Mouse (Mus musculus) CH12.LX (cell line): Measurements from ENCODE around the gene Ssh3. TPM values are rescaled to one million over a fixed set of nuclear protein-coding genes. Genes with fewer than 3 reads are reported as not detected.

Experiments used
- DNase-seq: peaks from one replicate; pipeline ENCODE4 v3.0.0-alpha.2; 2013; ENCODE audit errors: extremely low read depth
- H3K27ac ChIP-seq: 2 replicates; pipeline ENCODE4 v1.5.1; 2012; ENCODE audit warnings: low read depth, mild to moderate bottlenecking, control low read depth, moderate library complexity; ENCODE audit not compliant: insufficient read depth
- H3K27me3 ChIP-seq: replicated peaks from 2 replicates; pipeline ENCODE3; 2012; ENCODE audit warnings: inconsistent platforms
- H3K36me3 ChIP-seq, 2 experiments: replicated peaks in 1 of 2; 2 replicates each; pipeline versions ENCODE3 to v1.6.1; 2012; ENCODE audit warnings: inconsistent platforms in 1 of 2, low read length in 1 of 2, mild to moderate bottlenecking in 1 of 2, mixed read lengths in 1 of 2, moderate library complexity in 1 of 2; ENCODE audit not compliant: control insufficient read depth in 1 of 2, insufficient read depth in 1 of 2
- H3K4me1 ChIP-seq, 2 experiments: 2 replicates each; pipeline ENCODE4 v1.6.1; 2012; ENCODE audit warnings: inconsistent platforms in 1 of 2, moderate library complexity in 1 of 2; ENCODE audit not compliant: insufficient read depth in 2 of 2, control insufficient read depth in 1 of 2
- H3K4me2 ChIP-seq: 2 replicates; pipeline ENCODE4 v1.6.1; 2012; ENCODE audit warnings: low read depth, mild to moderate bottlenecking, control low read depth; ENCODE audit not compliant: poor library complexity, insufficient read depth, severe bottlenecking
- H3K4me3 ChIP-seq, 3 experiments: fragments of 150-350 bp in 1 of 3; sonication (generic) in 1 of 3; replicated peaks in 1 of 3; 2 replicates each; pipeline versions ENCODE3 to v1.5.1; 2011 to 2012; ENCODE audit warnings: low read depth in 2 of 3, low read length in 2 of 3, mild to moderate bottlenecking in 2 of 3, moderate library complexity in 2 of 3, control low read depth in 1 of 3, improper control_type of control experiment in 1 of 3, inconsistent platforms in 1 of 3, mixed read lengths in 1 of 3; ENCODE audit not compliant: poor library complexity in 1 of 3
- H3K79me2 ChIP-seq: replicated peaks from 2 replicates; pipeline ENCODE4 v1.6.1; 2012; ENCODE audit warnings: mild to moderate bottlenecking, moderate library complexity; ENCODE audit not compliant: control insufficient read depth, poor library complexity, insufficient read depth, severe bottlenecking; ENCODE audit errors: extremely low read depth
- H3K9ac ChIP-seq: 2 replicates; pipeline ENCODE4 v1.6.1; 2012; ENCODE audit warnings: low read depth, mild to moderate bottlenecking, control low read depth, moderate library complexity; ENCODE audit not compliant: insufficient read depth
- H3K9me3 ChIP-seq: replicated peaks from 2 replicates; pipeline ENCODE3; 2012; ENCODE audit warnings: low read length, inconsistent platforms, mixed read lengths
- E2F4 ChIP-seq: IDR thresholded peaks from 2 replicates; pipeline ENCODE4 v1.6.1; 2011; ENCODE audit warnings: low read depth, low read length, improper control_type of control experiment; ENCODE audit not compliant: insufficient replicate concordance
- KAT2A ChIP-seq: IDR thresholded peaks from 2 replicates; pipeline ENCODE4 v1.6.1; 2012; ENCODE audit warnings: low read length, improper control_type of control experiment, inconsistent platforms; ENCODE audit not compliant: insufficient replicate concordance
- MEF2A ChIP-seq: IDR thresholded peaks from 2 replicates; pipeline ENCODE4 v1.6.1; 2014; ENCODE audit warnings: low read depth, mild to moderate bottlenecking, inconsistent platforms, low read length, improper control_type of control experiment, borderline replicate concordance
- PAX5 ChIP-seq: IDR thresholded peaks from 2 replicates; pipeline ENCODE4 v1.6.1; 2012; ENCODE audit warnings: low read length, inconsistent platforms, mixed read lengths
- RCOR1 ChIP-seq: conservative IDR thresholded peaks from 2 replicates; pipeline ENCODE4 v1.6.1; 2012; ENCODE audit warnings: low read depth, mild to moderate bottlenecking, inconsistent platforms, low read length, improper control_type of control experiment
- dilution Hi-C: fragments of 300-500 bp; cut with MboI; formaldehyde crosslinking; loops from 2 replicates; pipeline ENCODE4 v1.14.3; 2020; ENCODE audit warnings: low sequenced_read_pairs; ENCODE audit not compliant: extremely low pct_unique_long_range_greater_than_20kb, extremely low pct_ligation_motif_present
- in situ Hi-C: fragments of 300-500 bp; cut with MboI; formaldehyde crosslinking; loops from 3 replicates; pipeline ENCODE4 v1.14.3; 2019; ENCODE audit warnings: low sequenced_read_pairs, low pct_ligation_motif_present, low pct_unique_long_range_greater_than_20kb, mixed read lengths
- polyA plus RNA-seq: library from polyadenylated mRNA; unstranded; fragments of >175 nt; gene quantifications from 2 replicates; pipeline ENCODE4 v1.2.1, GENCODE M21; 2012; ENCODE audit warnings: low read depth; ENCODE audit not compliant: insufficient read length
- total RNA-seq, 2 experiments: library from RNA; depleted of rRNA; stranded (reverse); fragments of 300-350 nt in 1 of 2; fragments of >200 nt in 1 of 2; gene quantifications; 2 replicates each; pipeline ENCODE4 v1.2.3; 2012 to 2014

Gene Ssh3
- total and polyA plus RNA-seq, 3 experiments, result 5.6 to 30.0 (median 12.3) TPM

DNA sequence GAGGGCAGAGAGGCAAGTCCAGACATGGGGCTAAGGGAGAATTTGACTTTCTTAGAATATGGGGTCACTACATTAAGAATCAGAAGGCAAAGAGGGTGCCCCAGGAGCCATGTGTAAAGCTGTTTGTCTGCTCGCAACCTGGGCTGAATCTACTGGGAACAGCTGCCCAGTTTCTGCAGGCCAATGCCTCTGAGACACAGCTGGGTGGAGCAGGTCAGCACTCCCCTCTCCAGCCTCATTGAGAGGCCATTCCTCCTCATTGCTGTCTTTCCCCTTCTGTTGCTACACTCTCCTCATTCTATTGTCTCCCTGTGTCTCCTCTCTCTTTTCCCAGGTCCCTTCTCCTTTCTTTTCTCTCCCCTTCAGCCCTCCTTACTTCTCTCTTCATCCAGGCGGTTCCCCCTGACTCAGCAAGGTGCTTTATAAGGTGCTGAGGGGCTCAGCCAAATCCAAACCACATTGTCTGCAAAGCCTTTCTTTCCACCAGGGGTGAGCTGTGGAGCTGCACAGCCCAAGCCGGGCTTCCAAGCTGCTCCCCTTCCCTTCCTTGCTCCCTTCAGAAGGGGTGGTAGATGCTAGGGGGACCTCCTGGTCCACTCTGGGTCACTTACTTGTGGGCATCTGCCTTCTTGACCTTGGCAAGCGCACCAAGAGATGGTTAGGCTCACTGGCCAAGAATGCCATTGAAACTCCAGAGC lies 56.9 kb downstream of the Ssh3 start:
- H3K4me2 ChIP-seq, result no peak overlapping the region
- no peak for DNase-seq
- dilution Hi-C loops, result no loop called here
- no peak overlapping the region for H3K27ac ChIP-seq
- H3K36me3 ChIP-seq, result no peaks in the 10 kb centered on the region
- H3K4me3 ChIP-seq, result no peak overlapping the region
- H3K4me1 ChIP-seq, result peaks cover 19 to 25% of the 10 kb centered on the region in 2 experiments
- TF ChIP-seq PAX5 (no peak), RCOR1 (no peak), KAT2A (no peak), MEF2A (no peak), E2F4 (no peak)
- TF ChIP-seq, all 38 proteins: peak for 0
- no peaks in the 10 kb centered on the region for H3K79me2 ChIP-seq
- in situ Hi-C loops, result no loop called here
- H3K9me3 ChIP-seq, result no peaks in the 10 kb centered on the region
- H3K27me3 ChIP-seq, result peaks cover 59% of the 10 kb centered on the region
- no peak overlapping the region for H3K9ac ChIP-seq

Other genes starting within 250 kb of the Ssh3 start
Only the 20 nearest of the 26 such genes appear.
- not detected in 2 replicates for gene Cabp2, start 187.6 kb downstream of the Ssh3 start, total RNA-seq (2012; rRNA removed)
- not detected in 2 replicates for gene Cabp2, start 187.6 kb downstream of the Ssh3 start, total RNA-seq (2014; rRNA removed)
- gene Cabp2, start 187.6 kb downstream of the Ssh3 start, polyA plus RNA-seq, result not detected in 2 replicates
- gene Cdk2ap2, start 172.0 kb downstream of the Ssh3 start, total RNA-seq (2012; rRNA removed), result 69.5 and 90.3 TPM in 2 replicates
- gene Cdk2ap2, start 172.0 kb downstream of the Ssh3 start, total RNA-seq (2014; rRNA removed), result 57.0 and 63.4 TPM in 2 replicates
- gene Cdk2ap2, start 172.0 kb downstream of the Ssh3 start, polyA plus RNA-seq, result 55.6 and 67.1 TPM in 2 replicates
- gene Pitpnm1, start 169.2 kb downstream of the Ssh3 start, total RNA-seq (2012; rRNA removed), result 43.8 and 46.1 TPM in 2 replicates
- 14.8 and 15.9 TPM in 2 replicates for gene Pitpnm1, start 169.2 kb downstream of the Ssh3 start, total RNA-seq (2014; rRNA removed)
- gene Pitpnm1, start 169.2 kb downstream of the Ssh3 start, polyA plus RNA-seq, result 33.3 and 34.7 TPM in 2 replicates
- 37.5 and 39.7 TPM in 2 replicates for gene Aip, start 143.3 kb downstream of the Ssh3 start, total RNA-seq (2012; rRNA removed)
- gene Aip, start 143.3 kb downstream of the Ssh3 start, total RNA-seq (2014; rRNA removed), result 10.8 and 11.7 TPM in 2 replicates
- 64.8 and 87.9 TPM in 2 replicates for gene Aip, start 143.3 kb downstream of the Ssh3 start, polyA plus RNA-seq
- gene Gpr152, start 129.4 kb downstream of the Ssh3 start, total RNA-seq (2012; rRNA removed), result 0.17 and 0.25 TPM in 2 replicates
- gene Gpr152, start 129.4 kb downstream of the Ssh3 start, total RNA-seq (2014; rRNA removed), result 0.05 TPM in 1 of 2 replicates, not detected in the other
- gene Gpr152, start 129.4 kb downstream of the Ssh3 start, polyA plus RNA-seq, result 0.71 and 0.82 TPM in 2 replicates
- 2.8 and 3.3 TPM in 2 replicates for gene Cabp4, start 125.1 kb downstream of the Ssh3 start, total RNA-seq (2012; rRNA removed)
- 6.4 and 6.9 TPM in 2 replicates for gene Cabp4, start 125.1 kb downstream of the Ssh3 start, total RNA-seq (2014; rRNA removed)
- 11.8 and 14.7 TPM in 2 replicates for gene Cabp4, start 125.1 kb downstream of the Ssh3 start, polyA plus RNA-seq
- 172 and 194 TPM in 2 replicates for gene Coro1b, start 120.6 kb downstream of the Ssh3 start, total RNA-seq (2012; rRNA removed)
- 154 and 179 TPM in 2 replicates for gene Coro1b, start 120.6 kb downstream of the Ssh3 start, total RNA-seq (2014; rRNA removed)
- gene Coro1b, start 120.6 kb downstream of the Ssh3 start, polyA plus RNA-seq, result 265 and 293 TPM in 2 replicates
- 438 and 452 TPM in 2 replicates for gene Ptprcap, start 115.6 kb downstream of the Ssh3 start, total RNA-seq (2012; rRNA removed)
- 380 and 447 TPM in 2 replicates for gene Ptprcap, start 115.6 kb downstream of the Ssh3 start, total RNA-seq (2014; rRNA removed)
- 296 and 343 TPM in 2 replicates for gene Ptprcap, start 115.6 kb downstream of the Ssh3 start, polyA plus RNA-seq
- 20.7 and 25.3 TPM in 2 replicates for gene Rps6kb2, start 105.8 kb downstream of the Ssh3 start, total RNA-seq (2012; rRNA removed)
- 9.7 and 12.0 TPM in 2 replicates for gene Rps6kb2, start 105.8 kb downstream of the Ssh3 start, total RNA-seq (2014; rRNA removed)
- 26.6 and 27.2 TPM in 2 replicates for gene Rps6kb2, start 105.8 kb downstream of the Ssh3 start, polyA plus RNA-seq
- 3.4 and 4.0 TPM in 2 replicates for gene Carns1, start 93.7 kb downstream of the Ssh3 start, total RNA-seq (2012; rRNA removed)
- 1.7 and 1.8 TPM in 2 replicates for gene Carns1, start 93.7 kb downstream of the Ssh3 start, total RNA-seq (2014; rRNA removed)
- gene Carns1, start 93.7 kb downstream of the Ssh3 start, polyA plus RNA-seq, result 3.8 and 4.4 TPM in 2 replicates
- 46.3 and 57.8 TPM in 2 replicates for gene Tbc1d10c, start 77.9 kb downstream of the Ssh3 start, total RNA-seq (2012; rRNA removed)
- 43.5 and 51.5 TPM in 2 replicates for gene Tbc1d10c, start 77.9 kb downstream of the Ssh3 start, total RNA-seq (2014; rRNA removed)
- 57.4 and 58.5 TPM in 2 replicates for gene Tbc1d10c, start 77.9 kb downstream of the Ssh3 start, polyA plus RNA-seq
- 502 and 585 TPM in 2 replicates for gene Ppp1ca, start 77.1 kb downstream of the Ssh3 start, total RNA-seq (2012; rRNA removed)
- gene Ppp1ca, start 77.1 kb downstream of the Ssh3 start, total RNA-seq (2014; rRNA removed), result 635 and 651 TPM in 2 replicates
- gene Ppp1ca, start 77.1 kb downstream of the Ssh3 start, polyA plus RNA-seq, result 383 and 389 TPM in 2 replicates
- gene Rad9a, start 67.5 kb downstream of the Ssh3 start, total RNA-seq (2012; rRNA removed), result 20.5 and 22.4 TPM in 2 replicates
- gene Rad9a, start 67.5 kb downstream of the Ssh3 start, total RNA-seq (2014; rRNA removed), result 11.5 and 14.3 TPM in 2 replicates
- gene Rad9a, start 67.5 kb downstream of the Ssh3 start, polyA plus RNA-seq, result 20.0 and 21.7 TPM in 2 replicates
- gene Clcf1, start 54.9 kb downstream of the Ssh3 start, total RNA-seq (2012; rRNA removed), result 0.29 and 1.0 TPM in 2 replicates
- 0.28 TPM in 1 of 2 replicates, not detected in the other for gene Clcf1, start 54.9 kb downstream of the Ssh3 start, total RNA-seq (2014; rRNA removed)
- gene Clcf1, start 54.9 kb downstream of the Ssh3 start, polyA plus RNA-seq, result 0.09 TPM in 1 of 2 replicates, not detected in the other
- gene AC109138.7, start 54.8 kb downstream of the Ssh3 start, total RNA-seq (2012; rRNA removed), result not detected in 2 replicates
- gene AC109138.7, start 54.8 kb downstream of the Ssh3 start, total RNA-seq (2014; rRNA removed), result not detected in 2 replicates
- not detected in 2 replicates for gene AC109138.7, start 54.8 kb downstream of the Ssh3 start, polyA plus RNA-seq
- 35.0 and 53.4 TPM in 2 replicates for gene Pold4, start 37.3 kb downstream of the Ssh3 start, total RNA-seq (2012; rRNA removed)
- 61.5 and 76.4 TPM in 2 replicates for gene Pold4, start 37.3 kb downstream of the Ssh3 start, total RNA-seq (2014; rRNA removed)
- gene Pold4, start 37.3 kb downstream of the Ssh3 start, polyA plus RNA-seq, result 35.1 and 36.8 TPM in 2 replicates
- gene Ankrd13d, start 14.0 kb upstream of the Ssh3 start, total RNA-seq (2012; rRNA removed), result 53.6 and 55.1 TPM in 2 replicates
- gene Ankrd13d, start 14.0 kb upstream of the Ssh3 start, total RNA-seq (2014; rRNA removed), result 3.8 and 5.6 TPM in 2 replicates
- 13.2 and 17.3 TPM in 2 replicates for gene Ankrd13d, start 14.0 kb upstream of the Ssh3 start, polyA plus RNA-seq
- 196 and 203 TPM in 2 replicates for gene Grk2, start 37.0 kb upstream of the Ssh3 start, total RNA-seq (2012; rRNA removed)
- 118 and 119 TPM in 2 replicates for gene Grk2, start 37.0 kb upstream of the Ssh3 start, total RNA-seq (2014; rRNA removed)
- gene Grk2, start 37.0 kb upstream of the Ssh3 start, polyA plus RNA-seq, result 191 and 193 TPM in 2 replicates
- gene Kdm2a, start 129.1 kb upstream of the Ssh3 start, total RNA-seq (2012; rRNA removed), result 17.3 and 21.7 TPM in 2 replicates
- 18.0 and 23.1 TPM in 2 replicates for gene Kdm2a, start 129.1 kb upstream of the Ssh3 start, total RNA-seq (2014; rRNA removed)
- 43.7 and 51.9 TPM in 2 replicates for gene Kdm2a, start 129.1 kb upstream of the Ssh3 start, polyA plus RNA-seq
- gene Rhod, start 170.3 kb upstream of the Ssh3 start, total RNA-seq (2012; rRNA removed), result 14.9 and 19.3 TPM in 2 replicates
- gene Rhod, start 170.3 kb upstream of the Ssh3 start, total RNA-seq (2014; rRNA removed), result 16.6 and 20.1 TPM in 2 replicates
- gene Rhod, start 170.3 kb upstream of the Ssh3 start, polyA plus RNA-seq, result 14.4 and 15.3 TPM in 2 replicates